Mouse (Mus musculus) embryo, embryonic 10.5 days (tissue): ENCODE measurements around the gene Pdcl3.
"Not testable (repeated sequence)": the region's sequence is repeated elsewhere in the genome, so short reads cannot be mapped to it uniquely, and the experiment has no call there.

Experiments
- DNase-seq: peaks from one replicate; pipeline ENCODE4 v3.0.0-alpha.2; 2015; ENCODE audit warnings: low spot score

Gene Pdcl3

GRCm38 (mm10) chr1:39025142-39025541 lies 39.7 kb downstream of the Pdcl3 start:
- DNase-seq, result no peak

- DNase-seq, result no peak
These were observed 40.4 kb downstream of the Pdcl3 start for GRCm38 (mm10) chr1:39025840-39026239.

GRCm38 (mm10) chr1:39029176-39029575 lies 43.8 kb downstream of the Pdcl3 start:
- no peak for DNase-seq

- peak; percentile 30 for DNase-seq
These were observed 44.7 kb downstream of the Pdcl3 start for GRCm38 (mm10) chr1:39030108-39030507.

- DNase-seq, result no peak
These were observed 50.4 kb downstream of the Pdcl3 start for GRCm38 (mm10) chr1:39035817-39036216.

- peak; percentile 22 for DNase-seq
These were observed 56.8 kb downstream of the Pdcl3 start for GRCm38 (mm10) chr1:39042188-39042587.

GRCm38 (mm10) chr1:39044442-39044841 lies 59.0 kb downstream of the Pdcl3 start:
- DNase-seq, result not testable (repeated sequence)

GRCm38 (mm10) chr1:39046689-39047088 lies 61.3 kb downstream of the Pdcl3 start:
- peak; percentile 58 for DNase-seq
